Mouse (Mus musculus): ENCODE data around the gene Lama4.
A peak's percentile ranks its signal among the peaks of the same experiment; 100 is the strongest.

Lama4 gene

GRCm38 (mm10) chr10:38965075-38965781 lies at the start of gene Lama4:
Lama4 (plus strand) TSS chr10:38965515.
- no peaks in the 10 kb centered on the region for H3K36me3 ChIP-seq (ENCODE audit: insufficient read depth, low read length)
- TF ChIP-seq CTCF (conservative IDR thresholded peaks at IDR 0.05; ENCODE audit: low read length) = no peak
- no peak for TF ChIP-seq NANOG (IDR thresholded peaks at IDR 0.05; ENCODE audit: borderline replicate concordance, low read length)
- TF ChIP-seq POU5F1 (IDR thresholded peaks at IDR 0.05; ENCODE audit: borderline replicate concordance, low read length) = no peak
- H3K27me3 ChIP-seq (ENCODE audit: insufficient read depth, low read length) = peaks cover 25% of the 10 kb centered on the region
- H3K4me3 ChIP-seq (replicated peaks; ENCODE audit: low read length) = peak within 1 kb of the TSS; percentile 66
- H3K9me3 ChIP-seq (ENCODE audit: low read length) = no peaks in the 10 kb centered on the region
- peaks cover 26% of the 10 kb centered on the region for H3K4me1 ChIP-seq (replicated peaks; ENCODE audit: low read depth, low read length)

- Histone ChIP-seq H3K4me3 (replicated peaks; ENCODE audit: low read length) (no peak overlapping the region), H3K36me3 (ENCODE audit: insufficient read depth, low read length) (no peaks in the 10 kb centered on the region), H3K9me3 (ENCODE audit: low read length) (peaks cover 23% of the 10 kb centered on the region), H3K27me3 (ENCODE audit: insufficient read depth, low read length) (no peaks in the 10 kb centered on the region), H3K4me1 (replicated peaks; ENCODE audit: low read depth, low read length) (no peaks in the 10 kb centered on the region)
- TF ChIP-seq NANOG (IDR thresholded peaks at IDR 0.05; ENCODE audit: borderline replicate concordance, low read length) = no peak
- no peak for TF ChIP-seq POU5F1 (IDR thresholded peaks at IDR 0.05; ENCODE audit: borderline replicate concordance, low read length)
These were observed 49.2 kb upstream of the Lama4 start for GRCm38 (mm10) chr10:38916027-38916617.

GRCm38 (mm10) chr10:38928940-38929697 lies 36.2 kb upstream of the Lama4 start:
- Histone ChIP-seq H3K36me3 (ENCODE audit: insufficient read depth, low read length) (no peaks in the 10 kb centered on the region), H3K4me1 (replicated peaks; ENCODE audit: low read depth, low read length) (no peaks in the 10 kb centered on the region), H3K9me3 (ENCODE audit: low read length) (peaks cover 25% of the 10 kb centered on the region), H3K27me3 (ENCODE audit: insufficient read depth, low read length) (no peaks in the 10 kb centered on the region), H3K4me3 (replicated peaks; ENCODE audit: low read length) (no peak overlapping the region)
- TF ChIP-seq CTCF (conservative IDR thresholded peaks at IDR 0.05; ENCODE audit: low read length) (no peak), POU5F1 (IDR thresholded peaks at IDR 0.05; ENCODE audit: borderline replicate concordance, low read length) (no peak), NANOG (IDR thresholded peaks at IDR 0.05; ENCODE audit: borderline replicate concordance, low read length) (no peak)

DNA sequence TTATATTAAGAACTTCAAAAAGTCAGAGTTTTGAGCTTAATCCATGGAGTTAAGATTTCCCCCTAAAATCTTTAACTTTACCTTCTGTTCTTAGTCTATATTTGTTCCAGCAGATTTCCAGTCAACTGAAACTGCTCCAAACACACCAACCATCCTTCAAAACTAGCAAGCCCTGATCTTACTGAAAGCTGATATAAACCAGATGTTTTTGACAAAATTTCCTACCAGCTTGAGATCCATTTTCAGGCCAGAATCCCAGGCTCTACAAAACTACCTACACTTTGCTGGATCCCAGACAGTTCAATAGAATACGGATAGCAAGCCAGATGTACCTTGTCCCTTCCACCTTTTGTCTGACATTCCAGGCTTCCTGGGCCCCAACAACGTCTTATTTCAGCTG lies 20.6 kb upstream of the Lama4 start:
- Histone ChIP-seq H3K27me3 (ENCODE audit: insufficient read depth, low read length) (no peaks in the 10 kb centered on the region), H3K9me3 (ENCODE audit: low read length) (0 out of 2 replicates have a peak, but pooled peaks cover 4% of the 10 kb centered on the region), H3K4me3 (replicated peaks; ENCODE audit: low read length) (no peak overlapping the region), H3K36me3 (ENCODE audit: insufficient read depth, low read length) (no peaks in the 10 kb centered on the region), H3K4me1 (replicated peaks; ENCODE audit: low read depth, low read length) (no peaks in the 10 kb centered on the region)
- TF ChIP-seq CTCF (conservative IDR thresholded peaks at IDR 0.05; ENCODE audit: low read length) (no peak), POU5F1 (IDR thresholded peaks at IDR 0.05; ENCODE audit: borderline replicate concordance, low read length) (no peak), NANOG (IDR thresholded peaks at IDR 0.05; ENCODE audit: borderline replicate concordance, low read length) (no peak)

DNA sequence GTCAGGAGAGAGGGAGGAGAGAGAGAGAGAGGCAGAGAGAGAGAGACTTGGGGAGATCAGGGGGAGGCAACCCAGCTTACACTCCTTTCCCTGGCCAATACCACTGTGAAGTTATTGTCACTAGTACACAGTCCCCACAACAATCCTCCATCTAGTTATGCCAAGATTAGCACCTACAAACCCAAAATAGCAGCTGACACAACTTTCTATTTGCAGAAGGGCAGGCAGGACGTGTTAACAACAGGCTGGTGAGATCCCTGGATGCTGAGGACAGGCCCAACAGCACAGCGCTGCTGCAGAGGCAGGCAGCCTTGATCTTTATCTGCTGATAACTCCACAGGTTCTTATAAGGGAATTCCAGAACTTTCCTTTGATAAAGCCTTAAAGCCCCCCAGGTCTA lies 3.4 kb upstream of the Lama4 start:
- Histone ChIP-seq H3K27me3 (ENCODE audit: insufficient read depth, low read length) (peaks cover 22% of the 10 kb centered on the region), H3K4me3 (replicated peaks; ENCODE audit: low read length) (no peak overlapping the region), H3K4me1 (replicated peaks; ENCODE audit: low read depth, low read length) (peaks cover 22% of the 10 kb centered on the region), H3K9me3 (ENCODE audit: low read length) (no peaks in the 10 kb centered on the region), H3K36me3 (ENCODE audit: insufficient read depth, low read length) (no peaks in the 10 kb centered on the region)
- TF ChIP-seq CTCF (conservative IDR thresholded peaks at IDR 0.05; ENCODE audit: low read length) (no peak), NANOG (IDR thresholded peaks at IDR 0.05; ENCODE audit: borderline replicate concordance, low read length) (no peak), POU5F1 (IDR thresholded peaks at IDR 0.05; ENCODE audit: borderline replicate concordance, low read length) (no peak)

GRCm38 (mm10) chr10:38964719-38965074 lies 618 bp upstream of the Lama4 start:
- peaks cover 25% of the 10 kb centered on the region for H3K27me3 ChIP-seq (ENCODE audit: insufficient read depth, low read length)
- H3K36me3 ChIP-seq (ENCODE audit: insufficient read depth, low read length) = no peaks in the 10 kb centered on the region
- peaks cover 26% of the 10 kb centered on the region for H3K4me1 ChIP-seq (replicated peaks; ENCODE audit: low read depth, low read length)
- TF ChIP-seq NANOG (IDR thresholded peaks at IDR 0.05; ENCODE audit: borderline replicate concordance, low read length) (no peak), CTCF (conservative IDR thresholded peaks at IDR 0.05; ENCODE audit: low read length) (no peak), POU5F1 (IDR thresholded peaks at IDR 0.05; ENCODE audit: borderline replicate concordance, low read length) (no peak)
- H3K9me3 ChIP-seq (ENCODE audit: low read length) = no peaks in the 10 kb centered on the region
- H3K4me3 ChIP-seq (replicated peaks; ENCODE audit: low read length) = no peak overlapping the region; the same call in 1 of the 2 replicates

DNA sequence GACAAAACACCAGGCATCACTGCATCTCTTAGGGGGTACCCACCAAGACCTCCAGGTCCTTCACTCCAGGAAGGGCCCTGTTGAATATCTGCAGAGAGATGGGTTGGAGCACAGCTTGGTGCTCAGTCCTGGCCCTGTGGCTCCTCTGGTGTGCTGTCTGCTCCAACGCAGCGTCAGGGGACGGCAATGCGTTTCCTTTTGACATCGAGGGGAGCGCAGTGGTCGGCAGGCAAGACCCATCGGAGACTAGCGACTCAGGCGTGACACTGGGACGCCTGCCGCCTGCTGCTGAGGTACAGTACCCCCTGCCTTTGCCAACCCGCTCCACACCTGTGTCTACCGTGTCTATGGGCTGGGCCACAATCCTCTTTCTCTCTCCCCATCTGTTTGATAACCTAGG lies 542 bp downstream of the Lama4 start:
- H3K36me3 ChIP-seq (ENCODE audit: insufficient read depth, low read length) = no peaks in the 10 kb centered on the region
- H3K4me3 ChIP-seq (replicated peaks; ENCODE audit: low read length) = peak overlapping the region; percentile 66
- TF ChIP-seq POU5F1 (IDR thresholded peaks at IDR 0.05; ENCODE audit: borderline replicate concordance, low read length) (no peak), NANOG (IDR thresholded peaks at IDR 0.05; ENCODE audit: borderline replicate concordance, low read length) (no peak), CTCF (conservative IDR thresholded peaks at IDR 0.05; ENCODE audit: low read length) (no peak)
- H3K4me1 ChIP-seq (replicated peaks; ENCODE audit: low read depth, low read length) = peaks cover 26% of the 10 kb centered on the region
- H3K9me3 ChIP-seq (ENCODE audit: low read length) = no peaks in the 10 kb centered on the region
- H3K27me3 ChIP-seq (ENCODE audit: insufficient read depth, low read length) = peaks cover 25% of the 10 kb centered on the region

DNA sequence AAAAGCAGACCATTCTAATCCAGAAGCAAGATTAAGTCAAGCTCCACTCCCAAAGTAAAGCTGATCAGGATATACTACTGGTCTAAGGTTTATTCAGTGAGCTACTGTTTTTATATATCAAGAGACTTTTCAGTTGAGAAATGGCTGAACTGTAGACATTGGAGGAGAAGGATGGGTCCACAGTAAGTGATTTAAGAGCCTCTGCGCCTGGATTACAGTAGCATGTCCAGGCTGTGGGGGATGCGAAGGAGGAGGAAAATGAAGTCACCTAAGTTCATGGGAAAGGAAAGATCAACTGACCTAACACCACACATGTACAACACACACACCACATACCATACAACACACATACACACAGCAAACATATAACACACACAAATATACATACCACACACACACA lies 1.3 kb downstream of the Lama4 start:
- H3K4me1 ChIP-seq (replicated peaks; ENCODE audit: low read depth, low read length) = peaks cover 26% of the 10 kb centered on the region
- TF ChIP-seq NANOG (IDR thresholded peaks at IDR 0.05; ENCODE audit: borderline replicate concordance, low read length) (no peak), POU5F1 (IDR thresholded peaks at IDR 0.05; ENCODE audit: borderline replicate concordance, low read length) (no peak), CTCF (conservative IDR thresholded peaks at IDR 0.05; ENCODE audit: low read length) (no peak)
- H3K36me3 ChIP-seq (ENCODE audit: insufficient read depth, low read length) = no peaks in the 10 kb centered on the region
- no peaks in the 10 kb centered on the region for H3K9me3 ChIP-seq (ENCODE audit: low read length)
- H3K27me3 ChIP-seq (ENCODE audit: insufficient read depth, low read length) = peaks cover 25% of the 10 kb centered on the region
- H3K4me3 ChIP-seq (replicated peaks; ENCODE audit: low read length) = no peak overlapping the region
